Mouse (Mus musculus) left cerebral cortex, adult 8-10 months (tissue): ENCODE measurements around the gene Neurog3. TPM values are rescaled to one million over a fixed set of nuclear protein-coding genes. Genes with fewer than 3 reads are reported as not detected.

Experiments used
- DNase-seq, 2 experiments: peaks; one replicate each; pipeline ENCODE4 v3.0.0; 2022; ENCODE audit warnings: low spot score in 2 of 2
- total RNA-seq, 4 experiments: library from RNA; stranded (reverse); gene quantifications; 2 replicates each; pipeline ENCODE4 v1.2.4; 2022

The Neurog3 gene
- not detected for total RNA-seq

GRCm38 (mm10) chr10:62132691-62133281, at the start of gene Neurog3:
TSS of gene Neurog3 (plus strand) at chr10:62133090.
- DNase-seq: no peak

GRCm38 (mm10) chr10:62086044-62086443, 46.8 kb upstream of the Neurog3 start:
- DNase-seq: no peak

GRCm38 (mm10) chr10:62086826-62087225, 46.1 kb upstream of the Neurog3 start:
- no peak for DNase-seq

GRCm38 (mm10) chr10:62088411-62088810, 44.5 kb upstream of the Neurog3 start:
- no peak for DNase-seq

GRCm38 (mm10) chr10:62089071-62089470, 43.8 kb upstream of the Neurog3 start:
- DNase-seq: no peak

- DNase-seq: no peak
Observed at GRCm38 (mm10) chr10:62089486-62089885, 43.4 kb upstream of the Neurog3 start.

GRCm38 (mm10) chr10:62093903-62094302, 39.0 kb upstream of the Neurog3 start:
- no peak for DNase-seq

GRCm38 (mm10) chr10:62094401-62094800, 38.5 kb upstream of the Neurog3 start:
- DNase-seq: no peak

- no peak for DNase-seq
Observed at GRCm38 (mm10) chr10:62099749-62100403, 33.0 kb upstream of the Neurog3 start.

- DNase-seq: peak; percentile 75 to 95
Observed at GRCm38 (mm10) chr10:62101504-62102439, 31.1 kb upstream of the Neurog3 start.

- peak; percentile 36 to 53 for DNase-seq
Observed at GRCm38 (mm10) chr10:62104835-62105576, 27.9 kb upstream of the Neurog3 start.

- no peak for DNase-seq
Observed at GRCm38 (mm10) chr10:62107048-62107447, 25.8 kb upstream of the Neurog3 start.

GRCm38 (mm10) chr10:62110504-62111206, 22.2 kb upstream of the Neurog3 start:
- DNase-seq: peak; percentile 79 to 89

- DNase-seq: peak in 1 of 2 experiments; percentile 70
Observed at GRCm38 (mm10) chr10:62111207-62111576, 21.7 kb upstream of the Neurog3 start.

GRCm38 (mm10) chr10:62113865-62114647, 18.8 kb upstream of the Neurog3 start:
- no peak for DNase-seq

GRCm38 (mm10) chr10:62127137-62127536, 5.8 kb upstream of the Neurog3 start:
- no peak for DNase-seq

GRCm38 (mm10) chr10:62127711-62128231, 5.1 kb upstream of the Neurog3 start:
- no peak for DNase-seq

GRCm38 (mm10) chr10:62128316-62128951, 4.5 kb upstream of the Neurog3 start:
- DNase-seq: peak in 1 of 2 experiments; percentile 65
